Mouse (Mus musculus) forebrain, embryonic 11.5 days (tissue): Measurements from ENCODE around the gene 2610528A11Rik. TPM values are rescaled to one million over a fixed set of nuclear protein-coding genes. Genes with fewer than 3 reads are reported as not detected.
"Not testable (repeated sequence)": the region's sequence is repeated elsewhere in the genome, so short reads cannot be mapped to it uniquely, and the experiment has no call there.

Source experiments
- ATAC-seq: fragments of 200-750 bp; cut with Nextera tagmentation; replicated peaks from 2 replicates; pipeline ENCODE4 v1.8.0; 2017; ENCODE audit warnings: moderate TSS enrichment; ENCODE audit not compliant: low FRiP score
- DNase-seq: peaks from one replicate; pipeline ENCODE4 v3.0.0-alpha.2; 2017; ENCODE audit warnings: low spot score
- H3K27ac ChIP-seq: fragments of 300-500 bp; sonication (generic); 2 replicates; pipeline ENCODE4 v1.5.1; 2014; ENCODE audit warnings: low read depth, low read length
- H3K27me3 ChIP-seq: fragments of 300-500 bp; sonication (generic); 2 replicates; pipeline ENCODE4 v1.6.1; 2014; ENCODE audit warnings: mild to moderate bottlenecking, low read length, mixed read lengths; ENCODE audit not compliant: control insufficient read depth, insufficient read depth
- H3K36me3 ChIP-seq: fragments of 300-500 bp; sonication (generic); 2 replicates; pipeline ENCODE4 v1.6.1; 2014; ENCODE audit warnings: mild to moderate bottlenecking, low read length, moderate library complexity, mixed read lengths; ENCODE audit not compliant: control insufficient read depth, insufficient read depth
- H3K4me1 ChIP-seq: fragments of 300-500 bp; sonication (generic); replicated peaks from 2 replicates; pipeline ENCODE4 v1.6.1; 2014; ENCODE audit warnings: low read length, mixed read lengths; ENCODE audit not compliant: control insufficient read depth, insufficient read depth
- H3K4me2 ChIP-seq: fragments of 300-500 bp; sonication (generic); 2 replicates; pipeline ENCODE4 v1.6.1; 2014; ENCODE audit warnings: low read depth, mild to moderate bottlenecking, low read length, moderate library complexity, mixed read lengths; ENCODE audit not compliant: severe bottlenecking
- H3K4me3 ChIP-seq: fragments of 300-500 bp; sonication (generic); 2 replicates; pipeline ENCODE4 v1.5.1; 2014; ENCODE audit warnings: low read depth, low read length
- H3K9ac ChIP-seq: fragments of 300-500 bp; sonication (generic); 2 replicates; pipeline ENCODE4 v1.6.1; 2014; ENCODE audit warnings: low read length
- H3K9me3 ChIP-seq: fragments of 300-500 bp; sonication (generic); 2 replicates; pipeline ENCODE4 v1.6.1; 2016; ENCODE audit warnings: low read length, mixed read lengths; ENCODE audit not compliant: control insufficient read depth
- WGBS: fragments of 180-500 bp; shearing (Covaris S2); extraction: QIAGEN DNeasy Blood & Tissue Kit; methylation state at CpG from one replicate; pipeline ENCODE4 v1.1.7; 2014; 5-methylcytosine and 5-hydroxymethylcytosine counted together
- polyA plus RNA-seq: library from polyadenylated mRNA; unstranded; fragments of >200 nt; fragmentation: Nextera tagmentation; extraction: Ambion mirVana; gene quantifications from 2 replicates; pipeline ENCODE4 v1.2.1, GENCODE M21; 2014

2610528A11Rik gene
- polyA plus RNA-seq = 0.41 and 0.47 TPM in 2 replicates

DNA sequence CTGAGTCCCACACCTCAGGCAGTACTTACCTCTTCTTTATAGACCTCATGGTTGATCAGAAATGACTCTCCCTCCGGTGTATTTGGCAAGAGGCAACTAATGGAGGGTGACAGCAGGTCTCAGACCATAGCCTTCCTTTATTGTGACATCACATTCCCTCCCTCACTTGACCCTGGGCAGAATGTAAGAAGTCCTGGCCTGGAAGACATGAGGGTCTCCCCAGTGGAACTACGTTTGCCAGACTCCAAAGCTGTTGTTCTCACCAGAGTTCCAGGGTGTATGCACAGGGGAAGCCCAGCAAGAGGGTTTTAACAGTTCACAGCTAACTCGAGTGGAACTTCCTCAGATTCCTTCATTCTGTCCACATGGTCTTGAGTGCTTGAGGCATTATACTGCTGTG, at the start of gene 2610528A11Rik:
TSS of gene 2610528A11Rik (minus strand) at position 101 of the 400 bp plus-strand sequence.
- WGBS = 68% methylated on average over 3 of the region's 3 CpGs
- Histone ChIP-seq H3K27me3 (no peaks in the 10 kb centered on the region), H3K9me3 (no peaks in the 10 kb centered on the region), H3K4me1 (no peaks in the 10 kb centered on the region), H3K4me2 (no peak within 1 kb of the TSS), H3K27ac (no peak within 1 kb of the TSS), H3K36me3 (no peaks in the 10 kb centered on the region), H3K4me3 (no peak within 1 kb of the TSS), H3K9ac (no peak within 1 kb of the TSS)
- DNase-seq (no peak), ATAC-seq (no peak)

DNA sequence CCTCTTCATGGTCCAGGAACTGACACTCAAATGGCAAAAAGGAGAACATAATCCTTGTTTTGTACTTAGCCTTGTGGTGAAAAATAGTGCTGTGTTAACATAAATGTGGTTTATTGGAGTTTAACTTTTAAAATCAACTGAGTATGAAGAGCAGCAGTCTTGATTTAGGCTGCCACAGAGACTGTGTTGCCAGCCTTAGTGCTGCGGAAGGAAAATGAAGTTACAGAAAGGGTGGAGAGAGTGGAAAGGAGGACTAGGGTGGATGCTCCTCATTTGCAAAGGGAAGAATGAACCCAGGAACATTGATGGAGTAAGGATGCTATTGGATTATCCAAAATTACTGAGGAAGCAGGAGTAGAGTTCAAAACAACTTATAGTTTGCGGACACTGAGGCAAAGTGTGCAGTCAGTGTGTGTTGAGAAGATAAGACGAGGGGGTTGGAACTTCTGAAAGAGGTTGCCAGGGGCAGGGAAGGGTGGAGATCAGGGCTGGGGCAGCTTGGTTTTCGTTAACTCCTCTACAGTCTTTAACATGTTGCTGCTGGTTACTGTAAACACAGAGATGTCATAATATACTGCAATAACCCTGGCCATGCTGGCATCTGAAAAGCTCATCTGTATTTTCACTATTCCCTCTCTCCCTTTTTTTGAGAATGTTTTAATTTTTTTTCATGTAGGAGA, 49.6 kb upstream of the 2610528A11Rik start:
- Histone ChIP-seq H3K9ac (no peak overlapping the region), H3K9me3 (no peaks in the 10 kb centered on the region), H3K27me3 (no peaks in the 10 kb centered on the region), H3K36me3 (no peaks in the 10 kb centered on the region), H3K4me1 (no peaks in the 10 kb centered on the region), H3K27ac (no peak overlapping the region), H3K4me2 (no peak overlapping the region), H3K4me3 (no peak overlapping the region)
- DNase-seq (no peak), ATAC-seq (no peak)
- WGBS = 78% methylated on average over 4 of the region's 4 CpGs

DNA sequence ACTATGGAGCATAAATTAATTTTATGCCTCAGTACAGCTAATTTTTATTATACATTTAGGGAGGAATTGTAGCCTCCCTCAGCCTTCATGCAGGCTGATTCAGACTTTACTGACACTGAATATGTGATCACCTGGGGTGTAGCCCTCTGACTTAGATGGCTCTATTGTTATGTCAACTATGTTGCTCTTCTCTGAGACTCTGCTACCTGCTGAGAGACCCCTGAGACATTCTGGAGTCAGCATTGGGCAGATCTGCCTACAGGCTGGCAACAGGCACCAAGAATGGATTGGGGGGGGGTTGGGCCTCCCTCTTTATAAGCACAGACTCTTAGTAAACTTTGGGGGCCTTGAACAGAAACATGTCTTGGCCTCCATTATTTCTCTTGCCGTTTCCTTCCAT, 40.6 kb upstream of the 2610528A11Rik start:
- DNase-seq = no peak
- Histone ChIP-seq H3K4me3 (no peak overlapping the region), H3K4me2 (no peak overlapping the region), H3K36me3 (no peaks in the 10 kb centered on the region), H3K9me3 (no peaks in the 10 kb centered on the region), H3K27me3 (no peaks in the 10 kb centered on the region), H3K9ac (no peak overlapping the region), H3K27ac (no peak overlapping the region), H3K4me1 (no peaks in the 10 kb centered on the region)
- no peak for ATAC-seq
- WGBS = 100% methylated on average over 1 of the region's 1 CpGs

DNA sequence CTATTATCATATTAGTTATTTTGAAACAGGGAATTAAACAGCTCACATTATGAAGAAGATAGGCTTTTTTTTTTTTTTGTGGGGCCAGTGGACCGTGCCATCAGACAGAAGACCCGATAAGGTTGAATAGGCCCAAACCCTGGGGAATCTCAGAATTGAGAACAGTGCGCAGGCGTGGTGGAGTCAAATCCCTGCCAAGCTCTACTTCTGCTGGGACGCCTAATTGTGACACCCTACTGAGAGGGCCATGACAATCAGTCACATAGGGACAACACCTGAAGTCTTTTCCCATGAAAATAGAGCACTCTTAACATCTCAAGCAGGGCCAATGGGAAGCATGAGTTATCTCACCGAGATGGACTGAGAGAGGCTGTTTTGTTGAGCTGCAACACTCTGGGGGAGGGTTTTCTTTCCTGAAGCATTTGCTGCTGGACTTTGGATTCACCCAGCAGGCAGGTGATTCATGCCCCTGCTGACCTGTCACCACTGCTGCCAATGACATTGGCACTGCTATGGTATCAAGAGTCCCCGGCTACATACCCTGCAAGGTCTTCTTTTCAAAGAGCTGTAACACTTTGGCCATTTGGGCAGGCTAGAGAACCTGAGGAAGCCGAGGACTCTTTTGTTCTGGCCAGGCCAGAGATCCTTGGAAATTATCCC, 25.4 kb upstream of the 2610528A11Rik start:
- H3K27me3 ChIP-seq = no peaks in the 10 kb centered on the region
- no peak for DNase-seq
- H3K4me2 ChIP-seq = no peak overlapping the region
- no peak for ATAC-seq
- WGBS = 55% methylated on average over 8 of the region's 8 CpGs
- H3K9me3 ChIP-seq = no peaks in the 10 kb centered on the region
- H3K4me1 ChIP-seq = no peaks in the 10 kb centered on the region
- no peak overlapping the region for H3K27ac ChIP-seq
- H3K4me3 ChIP-seq = no peak overlapping the region
- H3K9ac ChIP-seq = no peak overlapping the region
- no peaks in the 10 kb centered on the region for H3K36me3 ChIP-seq

DNA sequence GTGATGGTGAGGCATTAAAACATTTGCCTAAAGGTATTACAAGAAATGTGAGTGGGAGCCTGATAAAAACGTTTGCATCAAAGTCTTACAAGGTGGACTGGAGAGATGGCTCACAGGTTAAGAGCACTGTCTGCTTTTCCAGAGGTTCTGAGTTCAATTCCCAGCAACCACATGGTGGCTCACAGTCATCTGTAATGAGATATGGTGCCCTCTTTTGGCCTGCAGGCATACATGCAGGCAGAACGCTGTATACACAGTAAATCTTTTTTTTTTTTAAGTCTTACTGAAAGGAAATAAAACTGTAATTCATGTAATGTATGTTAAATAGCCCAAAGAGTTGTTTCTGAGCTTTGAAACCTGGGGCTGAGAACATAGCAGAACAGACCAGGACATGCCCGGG, 23.8 kb upstream of the 2610528A11Rik start:
- H3K27ac ChIP-seq, DNase-seq, H3K4me2 ChIP-seq, H3K9me3 ChIP-seq, H3K36me3 ChIP-seq, H3K4me1 ChIP-seq, H3K4me3 ChIP-seq, H3K27me3 ChIP-seq, H3K9ac ChIP-seq, ATAC-seq: not testable (repeated sequence)
- WGBS = 86% methylated on average over 2 of the region's 3 CpGs

DNA sequence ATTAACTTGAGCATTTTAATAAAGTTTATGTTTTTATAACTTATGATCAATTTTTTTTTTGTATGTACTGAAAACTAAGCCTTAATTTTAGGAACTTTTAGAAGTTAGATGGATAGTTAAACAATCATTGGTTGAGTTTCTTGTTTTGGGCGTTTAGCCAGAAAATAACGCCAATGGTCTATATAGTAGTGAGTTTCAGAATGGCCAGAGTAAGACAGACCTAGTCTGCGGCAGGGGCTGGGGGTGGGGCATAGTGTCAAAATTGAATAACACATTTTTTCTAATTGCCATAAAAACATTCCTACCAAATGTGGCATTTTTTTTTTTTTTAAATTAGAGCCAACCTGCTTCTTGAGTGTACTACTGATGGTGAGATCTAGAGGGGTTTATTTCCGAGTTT, 22.3 kb upstream of the 2610528A11Rik start:
- Histone ChIP-seq H3K4me2 (no peak overlapping the region), H3K27ac (no peak overlapping the region), H3K27me3 (no peaks in the 10 kb centered on the region), H3K9ac (no peak overlapping the region), H3K36me3 (no peaks in the 10 kb centered on the region; the same call in 1 of the 2 replicates), H3K9me3 (no peaks in the 10 kb centered on the region), H3K4me3 (no peak overlapping the region), H3K4me1 (no peaks in the 10 kb centered on the region)
- no peak for ATAC-seq
- 84% methylated on average over 4 of the region's 4 CpGs for WGBS
- no peak for DNase-seq

DNA sequence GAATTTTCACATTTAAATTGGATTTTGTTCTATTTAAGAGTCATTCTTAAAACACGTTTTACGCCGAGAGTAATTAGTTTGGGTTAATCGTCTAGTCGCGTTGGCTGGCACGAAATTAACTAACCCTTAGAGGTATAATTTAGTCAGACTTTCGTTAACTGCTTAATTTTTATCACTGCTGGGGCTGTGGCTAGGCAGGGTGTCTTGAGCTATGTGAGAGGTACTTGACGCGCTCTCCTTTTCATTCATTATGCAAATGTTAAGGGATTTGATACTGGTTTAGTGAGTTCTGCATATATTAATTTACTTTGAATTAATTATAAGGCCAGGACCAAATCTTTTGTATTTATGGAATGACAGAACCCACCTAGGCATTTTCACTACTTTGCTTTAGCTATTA, 21.8 kb upstream of the 2610528A11Rik start:
- Histone ChIP-seq H3K27ac (no peak overlapping the region), H3K27me3 (no peaks in the 10 kb centered on the region)

DNA sequence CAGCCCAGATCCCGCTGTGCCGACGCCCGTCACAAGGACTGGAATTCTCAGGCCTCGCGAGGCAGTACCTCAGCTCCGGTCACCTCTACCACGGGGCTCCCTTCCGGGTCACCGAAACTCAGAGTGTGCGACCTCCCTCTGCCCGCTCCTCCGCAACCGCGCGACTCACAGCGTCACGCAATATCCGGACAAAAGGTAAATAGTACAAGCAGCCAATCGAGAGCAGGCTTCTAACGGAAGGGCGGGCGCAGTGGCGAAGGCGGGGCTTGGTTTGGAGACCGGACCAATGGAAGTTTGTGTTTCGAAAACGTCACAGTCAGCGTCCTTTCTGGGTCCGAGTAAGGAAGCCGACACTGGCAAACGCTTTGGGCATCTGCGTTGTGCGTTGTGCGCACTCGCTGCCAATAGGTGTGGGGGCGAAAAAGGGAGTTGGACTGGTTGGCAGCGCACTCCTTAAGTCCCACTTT, 21.3 kb upstream of the 2610528A11Rik start, which contains the start of gene Ghitm:
TSS of gene Ghitm (minus strand) at position 146 of the 467 bp plus-strand sequence.
- Histone ChIP-seq H3K9me3 (no peaks in the 10 kb centered on the region), H3K4me3 (peak within 1 kb of the TSS; percentile 83), H3K36me3 (no peaks in the 10 kb centered on the region; the same call in 1 of the 2 replicates), H3K4me1 (no peaks in the 10 kb centered on the region), H3K27me3 (no peaks in the 10 kb centered on the region), H3K9ac (peak within 1 kb of the TSS; percentile 83), H3K4me2 (peak within 1 kb of the TSS; percentile 68), H3K27ac (peak within 1 kb of the TSS; percentile 66; the same call in 1 of the 2 replicates)
- DNase-seq (peak; percentile 95), ATAC-seq (peak; percentile 100)
- WGBS = under 1% methylated on average over 38 of the region's 38 CpGs

More for the DNA sequence above, 21.8 kb upstream of the 2610528A11Rik start:
- 3% methylated on average over 10 of the region's 10 CpGs for WGBS
- Histone ChIP-seq H3K4me3 (peak overlapping the region; percentile 83), H3K4me2 (peak overlapping the region; percentile 60), H3K4me1 (no peaks in the 10 kb centered on the region), H3K36me3 (no peaks in the 10 kb centered on the region; the same call in 1 of the 2 replicates), H3K9me3 (no peaks in the 10 kb centered on the region), H3K9ac (peak overlapping the region; percentile 47)
- no peak for DNase-seq
- ATAC-seq = peak; percentile 64
